Mouse (Mus musculus) small intestine, adult 2 months (tissue): Measurements from ENCODE around the gene Ap1g1. TPM values are rescaled to one million over a fixed set of nuclear protein-coding genes. Genes with fewer than 3 reads are reported as not detected.

Source experiments
- H3K27ac ChIP-seq: fragments of 200-500 bp; 2 replicates; pipeline ENCODE4 v1.5.1; 2012; ENCODE audit warnings: low read depth, low read length, control low read depth, inconsistent platforms; ENCODE audit not compliant: insufficient read depth
- H3K27me3 ChIP-seq: fragments of 200-500 bp; 2 replicates; pipeline ENCODE4 v1.6.1; 2012; ENCODE audit warnings: mild to moderate bottlenecking, moderate library complexity, low read length, inconsistent platforms; ENCODE audit not compliant: control insufficient read depth, insufficient read depth
- H3K36me3 ChIP-seq: fragments of 200-500 bp; 2 replicates; pipeline ENCODE4 v1.6.1; 2012; ENCODE audit warnings: mild to moderate bottlenecking, low read length, control low read depth, inconsistent platforms; ENCODE audit not compliant: control insufficient read depth, insufficient read depth
- H3K4me1 ChIP-seq: fragments of 200-500 bp; 2 replicates; pipeline ENCODE4 v1.6.1; 2012; ENCODE audit warnings: low read length, inconsistent platforms, mixed read lengths; ENCODE audit not compliant: control insufficient read depth, insufficient read depth, insufficient read length
- H3K4me3 ChIP-seq: fragments of 200-500 bp; 2 replicates; pipeline ENCODE4 v1.5.1; 2012; ENCODE audit warnings: low read depth, mild to moderate bottlenecking, control low read depth, inconsistent platforms, low read length, moderate library complexity
- CTCF ChIP-seq: fragments of 200-500 bp; IDR thresholded peaks from 2 replicates; pipeline ENCODE4 v1.5.1; 2012; ENCODE audit warnings: low read depth, mild to moderate bottlenecking, control low read depth, inconsistent platforms, low read length, moderate library complexity, mixed read lengths; ENCODE audit not compliant: insufficient replicate concordance, insufficient read length; ENCODE audit errors: extremely low read depth
- POLR2A ChIP-seq: fragments of 200-500 bp; IDR thresholded peaks from 2 replicates; pipeline ENCODE4 v1.6.1; 2012; ENCODE audit warnings: low read depth, mild to moderate bottlenecking, control low read depth, inconsistent platforms, low read length, moderate library complexity
- WGBS: fragments of 180-500 bp; shearing (Covaris S2); methylation state at CpG from one replicate; pipeline ENCODE4 v1.1.7; 2018; 5-methylcytosine and 5-hydroxymethylcytosine counted together
- polyA plus RNA-seq: library from polyadenylated mRNA; depleted of rRNA; stranded (reverse); fragments of >200 nt; gene quantifications from 2 replicates; pipeline ENCODE4 v1.2.3, GENCODE M21; 2012; rRNA removed

Gene Ap1g1
- polyA plus RNA-seq, 1 experiment: 18.8 TPM

DNA sequence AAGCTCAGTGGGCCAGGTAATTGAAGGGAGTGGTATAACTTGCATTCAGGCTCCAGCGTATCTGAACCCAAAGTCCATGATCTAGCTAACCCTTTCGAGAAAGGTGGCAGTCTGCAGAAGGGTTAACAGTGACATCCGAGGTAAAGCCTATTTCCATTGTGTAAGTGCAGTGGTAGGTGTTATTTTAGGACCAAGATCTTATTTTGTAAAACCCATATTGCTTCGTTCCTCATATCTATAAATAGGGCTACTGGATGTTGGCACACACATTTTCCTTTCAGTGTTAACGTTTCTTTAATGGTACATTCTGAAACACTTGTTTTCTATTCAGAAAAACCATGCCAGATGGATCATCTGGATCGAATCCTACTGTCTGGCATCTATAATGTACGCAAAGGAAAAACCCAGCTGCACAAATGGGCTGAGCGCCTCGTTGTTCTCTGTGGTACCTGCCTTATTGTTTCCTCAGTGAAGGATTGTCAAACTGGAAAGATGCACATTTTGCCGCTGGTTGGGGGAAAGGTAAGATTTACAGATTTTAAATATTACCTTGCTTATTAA, 125.6 kb downstream of the Ap1g1 start:
- peaks cover 9% of the 10 kb centered on the region; the same call in 1 of the 2 replicates for H3K4me1 ChIP-seq
- no peak overlapping the region for H3K4me3 ChIP-seq
- H3K27ac ChIP-seq: no peak overlapping the region
- WGBS: 72% methylated on average over 10 of the region's 10 CpGs
- no peaks in the 10 kb centered on the region for H3K27me3 ChIP-seq
- no peak for TF ChIP-seq POLR2A
- no peak for TF ChIP-seq CTCF
- H3K36me3 ChIP-seq: peaks cover 23% of the 10 kb centered on the region

- H3K27ac ChIP-seq: peak overlapping the region; percentile 72
- no peak for TF ChIP-seq CTCF
- TF ChIP-seq POLR2A: no peak
- whole genome bisulfite sequencing: 45% methylated on average over 1 of the region's 1 CpGs
Measured at GRCm38 (mm10) chr8:109904928-109905668, 126.7 kb downstream of the Ap1g1 start.

GRCm38 (mm10) chr8:109906907-109907306, 128.6 kb downstream of the Ap1g1 start:
- 96% methylated on average over 3 of the region's 3 CpGs for WGBS
- H3K36me3 ChIP-seq: peaks cover 23% of the 10 kb centered on the region
- no peak overlapping the region for H3K27ac ChIP-seq
- peaks cover 10% of the 10 kb centered on the region; the same call in 1 of the 2 replicates for H3K4me1 ChIP-seq
- H3K4me3 ChIP-seq: no peak overlapping the region
- TF ChIP-seq POLR2A (no peak), CTCF (no peak)
- no peaks in the 10 kb centered on the region for H3K27me3 ChIP-seq

More at GRCm38 (mm10) chr8:109904928-109905668, 126.7 kb downstream of the Ap1g1 start:
- Histone ChIP-seq H3K27me3 (no peaks in the 10 kb centered on the region), H3K4me3 (no peak overlapping the region), H3K36me3 (peaks cover 28% of the 10 kb centered on the region), H3K4me1 (peaks cover 9% of the 10 kb centered on the region; the same call in 1 of the 2 replicates)

- Histone ChIP-seq H3K4me3 (no peak overlapping the region), H3K27me3 (no peaks in the 10 kb centered on the region), H3K36me3 (peaks cover 27% of the 10 kb centered on the region), H3K4me1 (peaks cover 14% of the 10 kb centered on the region), H3K27ac (no peak overlapping the region)
- 95% methylated on average over 4 of the region's 4 CpGs for WGBS
- TF ChIP-seq CTCF (no peak), POLR2A (no peak)
Measured at GRCm38 (mm10) chr8:109907376-109907775, 129.0 kb downstream of the Ap1g1 start.

Other genes with a start within 250 kb of the Ap1g1 start
- 10.2 and 22.1 TPM in 2 replicates for gene Dhx38, start 212.7 kb upstream of the Ap1g1 start, polyA plus RNA-seq
- gene Txnl4b, start 212.7 kb upstream of the Ap1g1 start, polyA plus RNA-seq: 2.4 and 3.5 TPM in 2 replicates
- 0.94 and 5.7 TPM in 2 replicates for gene Hp, start 199.4 kb upstream of the Ap1g1 start, polyA plus RNA-seq
- gene Dhodh, start 169.9 kb upstream of the Ap1g1 start, polyA plus RNA-seq: 5.9 and 11.9 TPM in 2 replicates
- 0.03 and 0.10 TPM in 2 replicates for gene Pkd1l3, start 164.0 kb upstream of the Ap1g1 start, polyA plus RNA-seq
- gene Ist1, start 85.3 kb upstream of the Ap1g1 start, polyA plus RNA-seq: 14.4 and 30.3 TPM in 2 replicates
- gene Zfp821, start 73.0 kb upstream of the Ap1g1 start, polyA plus RNA-seq: 2.0 and 6.5 TPM in 2 replicates
- 5.1 and 12.0 TPM in 2 replicates for gene Atxn1l, start 40.8 kb upstream of the Ap1g1 start, polyA plus RNA-seq
- 6.0 and 25.0 TPM in 2 replicates for gene Phlpp2, start 90.0 kb downstream of the Ap1g1 start, polyA plus RNA-seq
- gene Marveld3, start 183.6 kb downstream of the Ap1g1 start, polyA plus RNA-seq: 26.5 and 48.7 TPM in 2 replicates
- gene Tat, start 211.9 kb downstream of the Ap1g1 start, polyA plus RNA-seq: 0.13 TPM in 1 of 2 replicates, not detected in the other